Mouse (Mus musculus) erythroblast, embryonic 14.5 days (primary cell): ENCODE measurements at regions not wholly inside any gene's neighbourhood (a gene's known extent, or its start where the extent isn't known, plus 50 kb on each side); places are given as distances from the start of the nearest gene placed in this dataset.

Source experiments
- GATA1 ChIP-seq: IDR thresholded peaks from 2 replicates; pipeline ENCODE4 v1.6.1; 2012; ENCODE audit warnings: low read length, inconsistent platforms, mixed read lengths
- TAL1 ChIP-seq: IDR thresholded peaks from 3 replicates; pipeline ENCODE4 v1.6.1; 2012; ENCODE audit warnings: low read length, inconsistent platforms, mixed read lengths

DNA sequence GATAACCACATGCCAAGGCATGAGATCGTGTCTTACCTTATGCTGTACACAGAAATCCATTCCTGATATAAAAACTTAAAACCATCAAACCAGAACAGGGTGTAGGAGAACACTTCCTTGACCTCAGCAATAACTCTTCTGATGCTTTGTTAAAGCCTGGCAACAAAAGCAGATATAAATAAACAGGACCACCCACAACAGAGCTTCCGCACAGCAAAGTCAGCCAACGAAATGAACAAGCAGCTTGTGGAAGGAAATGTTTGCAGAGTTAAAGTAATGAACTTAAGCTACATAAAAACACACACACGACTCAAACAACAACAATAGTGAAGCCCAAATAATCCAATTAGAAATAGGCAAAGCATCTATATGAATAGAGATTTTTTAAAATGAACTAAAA is 54.8 kb upstream of the Bach2 start:
- no peak for TF ChIP-seq TAL1
- TF ChIP-seq GATA1: no peak
